Mouse (Mus musculus) heart, postnatal 0 days (tissue): Measurements from ENCODE around the gene Ceacam1. TPM values are rescaled to one million over a fixed set of nuclear protein-coding genes. Genes with fewer than 3 reads are reported as not detected.

Experiments used
- ATAC-seq: fragments of 200-750 bp; cut with Nextera tagmentation; 2 replicates; pipeline ENCODE4 v1.8.0; 2017; ENCODE audit warnings: low read depth, moderate number of reproducible peaks, moderate library complexity; ENCODE audit not compliant: insufficient read depth
- DNase-seq: peaks from one replicate; pipeline ENCODE4 v3.0.0-alpha.2; 2016; ENCODE audit warnings: low spot score
- H3K27ac ChIP-seq: fragments of 300-500 bp; sonication (generic); 2 replicates; pipeline ENCODE4 v1.5.1; 2014; ENCODE audit warnings: low read depth, mild to moderate bottlenecking
- H3K27me3 ChIP-seq: fragments of 300-500 bp; sonication (generic); 2 replicates; pipeline ENCODE4 v1.6.1; 2014; ENCODE audit warnings: low read length, mixed read lengths; ENCODE audit not compliant: control insufficient read depth, insufficient read depth
- H3K36me3 ChIP-seq: fragments of 300-500 bp; sonication (generic); replicated peaks from 2 replicates; pipeline ENCODE4 v1.6.1; 2014; ENCODE audit warnings: low read length, mixed read lengths; ENCODE audit not compliant: control insufficient read depth, insufficient read depth
- H3K4me1 ChIP-seq: fragments of 300-500 bp; sonication (generic); 2 replicates; pipeline ENCODE4 v1.6.1; 2014; ENCODE audit warnings: antibody characterized with exemption; ENCODE audit not compliant: control insufficient read depth, insufficient read depth
- H3K4me2 ChIP-seq: fragments of 300-500 bp; sonication (generic); 2 replicates; pipeline ENCODE4 v1.6.1; 2014; ENCODE audit warnings: low read depth, mild to moderate bottlenecking, low read length, moderate library complexity
- H3K4me3 ChIP-seq: fragments of 300-500 bp; sonication (generic); 2 replicates; pipeline ENCODE4 v1.5.1; 2014; ENCODE audit warnings: low read depth, low read length
- H3K9ac ChIP-seq: fragments of 300-500 bp; sonication (generic); replicated peaks from 2 replicates; pipeline ENCODE4 v1.6.1; 2014; ENCODE audit warnings: low read depth, low read length, mixed read lengths
- H3K9me3 ChIP-seq: fragments of 300-500 bp; sonication (generic); replicated peaks from 2 replicates; pipeline ENCODE4 v1.6.1; 2016; ENCODE audit warnings: low read length; ENCODE audit not compliant: control insufficient read depth
- CTCF ChIP-seq: IDR thresholded peaks from 2 replicates; pipeline ENCODE4 v1.5.1; 2016; ENCODE audit warnings: antibody characterized with exemption, control low read depth, low read depth
- EP300 ChIP-seq: IDR thresholded peaks from 2 replicates; pipeline ENCODE4 v1.6.1; 2016; ENCODE audit warnings: antibody characterized with exemption, low read depth
- WGBS: fragments of 180-500 bp; shearing (Covaris S2); extraction: QIAGEN DNeasy Blood & Tissue Kit; methylation state at CpG from one replicate; pipeline ENCODE4 v1.1.7; 2014; 5-methylcytosine and 5-hydroxymethylcytosine counted together
- polyA plus RNA-seq: library from polyadenylated mRNA; unstranded; fragments of >200 nt; fragmentation: Nextera tagmentation; extraction: Ambion mirVana; gene quantifications from 2 replicates; pipeline ENCODE4 v1.2.1, GENCODE M21; 2015
- total RNA-seq: library from RNA; depleted of rRNA; stranded (reverse); fragments of >200 nt; gene quantifications from 2 replicates; pipeline ENCODE4 v1.2.3, GENCODE M21; 2014; ENCODE audit warnings: low replicate concordance

The Ceacam1 gene
- total and polyA plus RNA-seq, 2 experiments from 2014 or later, result 5.5 to 12.8 TPM

GRCm38 (mm10) chr7:25435546-25435851, 41.9 kb downstream of the Ceacam1 start:
- 71% methylated on average over 2 of the region's 2 CpGs for WGBS
- Histone ChIP-seq H3K27ac (peak overlapping the region; percentile 72), H3K36me3 (no peaks in the 10 kb centered on the region), H3K4me3 (no peak overlapping the region), H3K9me3 (no peaks in the 10 kb centered on the region), H3K27me3 (no peaks in the 10 kb centered on the region), H3K4me2 (no peak overlapping the region), H3K9ac (no peak overlapping the region), H3K4me1 (no peaks in the 10 kb centered on the region)
- TF ChIP-seq CTCF (no peak), EP300 (no peak)
- ATAC-seq, result no peak
- DNase-seq, result no peak

GRCm38 (mm10) chr7:25434654-25435545, 42.5 kb downstream of the Ceacam1 start:
- WGBS, result 86% methylated on average over 10 of the region's 10 CpGs
- Histone ChIP-seq H3K9me3 (no peaks in the 10 kb centered on the region), H3K27ac (peak overlapping the region; percentile 72), H3K36me3 (no peaks in the 10 kb centered on the region), H3K27me3 (no peaks in the 10 kb centered on the region), H3K4me3 (no peak overlapping the region), H3K9ac (no peak overlapping the region), H3K4me2 (no peak overlapping the region), H3K4me1 (no peaks in the 10 kb centered on the region)
- no peak for ATAC-seq
- TF ChIP-seq CTCF (no peak), EP300 (no peak)
- DNase-seq, result no peak

GRCm38 (mm10) chr7:25433781-25434560, 43.4 kb downstream of the Ceacam1 start:
- TF ChIP-seq CTCF (no peak), EP300 (no peak)
- Histone ChIP-seq H3K36me3 (no peaks in the 10 kb centered on the region), H3K9ac (no peak overlapping the region), H3K4me3 (no peak overlapping the region), H3K27ac (peak overlapping the region; percentile 72), H3K4me1 (no peaks in the 10 kb centered on the region), H3K4me2 (no peak overlapping the region), H3K9me3 (no peaks in the 10 kb centered on the region), H3K27me3 (no peaks in the 10 kb centered on the region)
- ATAC-seq, result no peak
- WGBS, result 87% methylated on average over 9 of the region's 9 CpGs
- DNase-seq, result no peak

- no peak overlapping the region for H3K4me2 ChIP-seq
- no peaks in the 10 kb centered on the region for H3K36me3 ChIP-seq
- ATAC-seq (peak; percentile 64), DNase-seq (peak; percentile 39)
- H3K27ac ChIP-seq, result peak overlapping the region; percentile 72
- 27% methylated on average over 5 of the region's 5 CpGs for WGBS
- no peaks in the 10 kb centered on the region for H3K4me1 ChIP-seq
- no peak overlapping the region for H3K4me3 ChIP-seq
- H3K27me3 ChIP-seq, result no peaks in the 10 kb centered on the region
- no peaks in the 10 kb centered on the region for H3K9me3 ChIP-seq
- no peak overlapping the region for H3K9ac ChIP-seq
- TF ChIP-seq CTCF, result no peak
- no peak for TF ChIP-seq EP300
Measured at GRCm38 (mm10) chr7:25433007-25433541, 44.3 kb downstream of the Ceacam1 start.

GRCm38 (mm10) chr7:25432381-25432780, 45.0 kb downstream of the Ceacam1 start:
- WGBS, result 77% methylated on average over 6 of the region's 6 CpGs
- peak overlapping the region; percentile 72 for H3K27ac ChIP-seq

More at GRCm38 (mm10) chr7:25432381-25432780, 45.0 kb downstream of the Ceacam1 start:
- H3K9me3 ChIP-seq, result no peaks in the 10 kb centered on the region
- no peak for DNase-seq
- H3K27me3 ChIP-seq, result no peaks in the 10 kb centered on the region
- TF ChIP-seq EP300 (no peak), CTCF (no peak)
- no peak overlapping the region for H3K9ac ChIP-seq
- H3K36me3 ChIP-seq, result no peaks in the 10 kb centered on the region
- ATAC-seq, result no peak
- no peak overlapping the region for H3K4me2 ChIP-seq
- no peak overlapping the region for H3K4me3 ChIP-seq
- no peaks in the 10 kb centered on the region for H3K4me1 ChIP-seq
